Mouse (Mus musculus): Measurements from ENCODE around the gene Ccdc115. TPM values are rescaled to one million over a fixed set of nuclear protein-coding genes. Genes with fewer than 3 reads are reported as not detected.

The Ccdc115 gene
- polyA plus RNA-seq, 1 experiment from 2014 or later: 78.3 TPM

GRCm38 (mm10) chr1:34432776-34433481, 6.5 kb downstream of the Ccdc115 start:
- Histone ChIP-seq H3K4me3 (ENCODE audit: low read depth, low read length) (peak overlapping the region; percentile 29), H3K27ac (ENCODE audit: low read depth, low read length) (peak overlapping the region; percentile 52), H3K4me2 (peak overlapping the region; percentile 49), H3K4me1 (ENCODE audit: control insufficient read depth, insufficient read depth, low read length) (peaks cover 7% of the 10 kb centered on the region; the same call in 1 of the 2 replicates), H3K9ac (ENCODE audit: low read length) (peak overlapping the region; percentile 61), H3K36me3 (ENCODE audit: control insufficient read depth, insufficient read depth, low read length) (no peaks in the 10 kb centered on the region; the same call in 1 of the 2 replicates), H3K9me3 (ENCODE audit: control insufficient read depth, low read length) (peaks cover 25% of the 10 kb centered on the region; the same call in 1 of the 2 replicates), H3K27me3 (ENCODE audit: control insufficient read depth, insufficient read depth, low read length) (no peaks in the 10 kb centered on the region)
- ATAC-seq (ENCODE audit: low FRiP score): peak; percentile 36
- 4% methylated on average over 35 of the region's 35 CpGs for WGBS
- DNase-seq (ENCODE audit: low spot score, missing footprints): peak; percentile 97

DNA sequence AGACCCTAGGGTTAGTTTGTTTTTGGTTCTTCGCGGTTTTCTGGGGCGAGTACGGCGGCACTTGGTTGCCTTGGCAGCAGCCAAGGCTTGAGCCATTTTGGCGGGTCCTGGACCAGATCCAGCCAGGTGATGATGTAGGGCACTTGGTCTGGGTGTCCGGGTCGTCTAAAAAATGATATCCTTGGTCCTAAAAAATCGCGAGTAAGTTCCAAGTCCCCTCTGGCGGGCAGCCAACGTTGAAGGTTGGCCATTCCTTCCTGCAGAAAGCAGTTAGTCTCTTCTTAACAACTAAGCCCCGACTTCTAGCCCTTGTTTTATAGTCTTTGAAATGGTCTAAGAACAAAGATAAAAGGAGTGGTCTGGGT, 7.1 kb downstream of the Ccdc115 start:
- WGBS: 25% methylated on average over 13 of the region's 13 CpGs
- Histone ChIP-seq H3K9me3 (ENCODE audit: control insufficient read depth, low read length) (peaks cover 25% of the 10 kb centered on the region; the same call in 1 of the 2 replicates), H3K27me3 (ENCODE audit: control insufficient read depth, insufficient read depth, low read length) (no peaks in the 10 kb centered on the region), H3K27ac (ENCODE audit: low read depth, low read length) (no peak overlapping the region), H3K4me1 (ENCODE audit: control insufficient read depth, insufficient read depth, low read length) (peaks cover 7% of the 10 kb centered on the region; the same call in 1 of the 2 replicates), H3K36me3 (ENCODE audit: control insufficient read depth, insufficient read depth, low read length) (no peaks in the 10 kb centered on the region; the same call in 1 of the 2 replicates), H3K4me3 (ENCODE audit: low read depth, low read length) (peak overlapping the region; percentile 29), H3K9ac (ENCODE audit: low read length) (peak overlapping the region; percentile 61), H3K4me2 (peak overlapping the region; percentile 49)
- DNase-seq (ENCODE audit: low spot score, missing footprints): no peak
- ATAC-seq (ENCODE audit: low FRiP score): no peak; the same call in 1 of the 2 replicates

DNA sequence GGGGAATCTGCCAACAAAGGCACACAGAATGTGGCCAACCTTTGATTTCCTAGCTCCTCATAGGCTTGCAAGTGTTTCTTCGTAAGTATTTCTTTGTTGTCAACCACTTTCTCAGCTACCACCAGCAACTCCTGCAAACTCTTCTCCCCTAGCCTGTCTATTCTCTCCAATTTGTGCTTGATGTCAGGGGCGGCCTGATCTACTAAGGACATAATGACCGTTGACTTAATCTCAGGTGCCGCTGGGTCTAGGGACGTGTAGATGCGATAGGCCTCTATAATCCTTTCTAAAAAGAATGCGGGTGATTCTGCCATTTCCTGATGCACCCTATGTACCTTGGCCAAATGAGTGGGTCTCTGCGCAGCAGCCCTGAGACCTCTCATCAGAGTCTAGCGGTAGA, 8.0 kb downstream of the Ccdc115 start:
- H3K4me3 ChIP-seq (ENCODE audit: low read depth, low read length): no peak overlapping the region
- H3K9ac ChIP-seq (ENCODE audit: low read length): no peak overlapping the region
- H3K4me2 ChIP-seq: no peak overlapping the region
- DNase-seq (ENCODE audit: low spot score, missing footprints): peak; percentile 59
- H3K36me3 ChIP-seq (ENCODE audit: control insufficient read depth, insufficient read depth, low read length): no peaks in the 10 kb centered on the region; the same call in 1 of the 2 replicates
- ATAC-seq (ENCODE audit: low FRiP score): no peak
- H3K27ac ChIP-seq (ENCODE audit: low read depth, low read length): no peak overlapping the region
- H3K27me3 ChIP-seq (ENCODE audit: control insufficient read depth, insufficient read depth, low read length): no peaks in the 10 kb centered on the region
- H3K4me1 ChIP-seq (ENCODE audit: control insufficient read depth, insufficient read depth, low read length): peaks cover 7% of the 10 kb centered on the region; the same call in 1 of the 2 replicates
- 96% methylated on average over 9 of the region's 9 CpGs for WGBS
- peaks cover 25% of the 10 kb centered on the region; the same call in 1 of the 2 replicates for H3K9me3 ChIP-seq (ENCODE audit: control insufficient read depth, low read length)

DNA sequence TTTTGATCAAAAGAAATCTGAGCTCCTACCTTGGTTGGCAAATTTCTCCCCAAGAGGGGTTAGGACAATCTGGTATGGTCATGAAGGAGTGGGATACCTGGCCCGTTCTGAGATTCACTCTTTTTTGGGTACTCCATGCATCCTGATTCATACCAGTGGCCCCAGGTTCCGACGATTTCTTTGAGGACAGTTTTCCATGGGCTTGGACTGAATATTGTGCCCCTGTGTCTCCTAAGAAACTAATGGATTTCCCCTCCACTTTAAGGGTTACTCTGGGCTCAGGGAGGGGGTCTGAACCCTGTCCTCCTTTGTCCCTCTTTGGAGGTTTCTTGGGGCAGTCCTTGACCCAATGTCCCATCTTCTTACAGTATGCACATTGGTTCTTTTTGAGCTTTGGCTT, 8.5 kb downstream of the Ccdc115 start:
- peak; percentile 72 for DNase-seq (ENCODE audit: low spot score, missing footprints)
- no peaks in the 10 kb centered on the region; the same call in 1 of the 2 replicates for H3K36me3 ChIP-seq (ENCODE audit: control insufficient read depth, insufficient read depth, low read length)
- no peak for ATAC-seq (ENCODE audit: low FRiP score)
- no peak overlapping the region for H3K4me2 ChIP-seq
- 95% methylated on average over 3 of the region's 3 CpGs for WGBS
- peaks cover 25% of the 10 kb centered on the region; the same call in 1 of the 2 replicates for H3K9me3 ChIP-seq (ENCODE audit: control insufficient read depth, low read length)
- no peaks in the 10 kb centered on the region for H3K27me3 ChIP-seq (ENCODE audit: control insufficient read depth, insufficient read depth, low read length)
- H3K4me3 ChIP-seq (ENCODE audit: low read depth, low read length): no peak overlapping the region
- no peak overlapping the region for H3K9ac ChIP-seq (ENCODE audit: low read length)
- H3K4me1 ChIP-seq (ENCODE audit: control insufficient read depth, insufficient read depth, low read length): peaks cover 7% of the 10 kb centered on the region; the same call in 1 of the 2 replicates
- H3K27ac ChIP-seq (ENCODE audit: low read depth, low read length): no peak overlapping the region

- WGBS: 95% methylated on average over 4 of the region's 4 CpGs
- Histone ChIP-seq H3K27me3 (ENCODE audit: control insufficient read depth, insufficient read depth, low read length) (no peaks in the 10 kb centered on the region), H3K4me2 (no peak overlapping the region), H3K4me1 (ENCODE audit: control insufficient read depth, insufficient read depth, low read length) (peaks cover 7% of the 10 kb centered on the region; the same call in 1 of the 2 replicates), H3K27ac (ENCODE audit: low read depth, low read length) (no peak overlapping the region), H3K36me3 (ENCODE audit: control insufficient read depth, insufficient read depth, low read length) (no peaks in the 10 kb centered on the region; the same call in 1 of the 2 replicates), H3K9ac (ENCODE audit: low read length) (no peak overlapping the region), H3K9me3 (ENCODE audit: control insufficient read depth, low read length) (peaks cover 25% of the 10 kb centered on the region; the same call in 1 of the 2 replicates), H3K4me3 (ENCODE audit: low read depth, low read length) (no peak overlapping the region)
- DNase-seq (ENCODE audit: low spot score, missing footprints): peak; percentile 45
- no peak for ATAC-seq (ENCODE audit: low FRiP score)
Observed at GRCm38 (mm10) chr1:34429281-34429680, 10.2 kb downstream of the Ccdc115 start.

DNA sequence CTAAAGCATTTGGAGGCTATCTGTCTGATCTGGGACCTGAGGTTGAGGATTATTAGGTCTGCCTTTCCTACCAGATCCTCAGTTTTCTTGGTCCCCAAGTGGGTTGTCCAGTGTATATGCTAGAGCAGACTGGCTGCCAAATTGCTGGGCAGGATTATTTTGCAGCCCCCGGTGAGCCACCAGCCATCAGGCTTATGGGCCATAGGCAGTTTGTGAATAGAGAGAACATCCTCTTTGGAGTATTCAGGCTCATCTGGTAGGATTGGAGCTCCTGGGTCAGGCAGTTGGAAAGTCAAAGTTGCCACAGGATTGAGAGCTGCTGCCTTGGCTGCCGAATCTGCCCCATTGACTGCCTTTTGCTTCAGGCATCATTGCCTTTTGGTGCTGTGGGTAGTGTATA, 11.0 kb downstream of the Ccdc115 start:
- ATAC-seq (ENCODE audit: low FRiP score): no peak
- Histone ChIP-seq H3K27me3 (ENCODE audit: control insufficient read depth, insufficient read depth, low read length) (no peaks in the 10 kb centered on the region), H3K4me2 (no peak overlapping the region), H3K9ac (ENCODE audit: low read length) (no peak overlapping the region), H3K36me3 (ENCODE audit: control insufficient read depth, insufficient read depth, low read length) (no peaks in the 10 kb centered on the region; the same call in 1 of the 2 replicates), H3K9me3 (ENCODE audit: control insufficient read depth, low read length) (peaks cover 25% of the 10 kb centered on the region; the same call in 1 of the 2 replicates), H3K4me1 (ENCODE audit: control insufficient read depth, insufficient read depth, low read length) (0 out of 2 replicates have a peak, but pooled peaks cover 4% of the 10 kb centered on the region), H3K27ac (ENCODE audit: low read depth, low read length) (no peak overlapping the region), H3K4me3 (ENCODE audit: low read depth, low read length) (no peak overlapping the region)
- 91% methylated on average over 2 of the region's 2 CpGs for WGBS
- DNase-seq (ENCODE audit: low spot score, missing footprints): peak; percentile 76

DNA sequence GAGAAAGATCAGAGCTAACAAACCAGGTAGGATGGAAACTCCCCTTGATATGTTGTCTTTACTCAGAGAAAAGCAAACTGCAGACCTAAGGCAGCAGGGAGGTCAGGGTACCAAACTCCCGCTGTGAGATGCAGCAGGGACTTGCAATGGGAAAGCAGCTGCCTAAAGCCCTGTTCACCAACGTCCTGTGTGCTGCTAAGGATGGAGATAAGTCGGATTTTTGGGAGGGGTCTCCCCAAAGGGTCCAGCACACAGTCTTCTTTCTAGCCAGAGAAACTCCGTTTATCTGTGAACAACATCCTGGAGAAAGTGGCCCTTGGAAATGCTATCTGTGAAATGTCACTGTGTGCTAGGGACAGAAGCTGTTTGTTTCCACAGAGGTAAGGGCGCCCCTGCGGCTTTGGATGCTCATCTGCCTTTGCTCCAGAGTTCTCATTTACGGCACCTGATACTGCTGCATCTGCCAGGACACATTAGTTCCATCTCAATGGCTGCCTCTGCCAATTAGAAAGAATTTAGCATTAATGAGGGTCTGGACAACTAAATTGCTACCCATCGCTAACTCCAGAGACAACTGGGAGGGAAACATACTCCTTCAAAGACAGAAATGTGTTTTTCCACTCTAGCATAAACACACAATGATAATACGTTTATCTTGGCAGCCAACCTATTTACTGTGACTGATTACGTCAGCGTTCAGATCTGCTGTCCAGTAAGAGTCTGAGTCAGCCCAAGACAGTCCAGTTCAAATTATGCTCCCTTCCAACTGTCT, 40.1 kb downstream of the Ccdc115 start:
- H3K36me3 ChIP-seq (ENCODE audit: control insufficient read depth, insufficient read depth, low read length): no peaks in the 10 kb centered on the region
- 44% methylated on average over 11 of the region's 11 CpGs for WGBS
- no peak overlapping the region for H3K4me3 ChIP-seq (ENCODE audit: low read depth, low read length)
- H3K9me3 ChIP-seq (ENCODE audit: control insufficient read depth, low read length): no peaks in the 10 kb centered on the region
- DNase-seq (ENCODE audit: low spot score, missing footprints) (no peak), ATAC-seq (ENCODE audit: low FRiP score) (no peak)
- no peaks in the 10 kb centered on the region; the same call in 1 of the 2 replicates for H3K4me1 ChIP-seq (ENCODE audit: control insufficient read depth, insufficient read depth, low read length)
- H3K9ac ChIP-seq (ENCODE audit: low read length): no peak overlapping the region
- no peak overlapping the region for H3K27ac ChIP-seq (ENCODE audit: low read depth, low read length)
- no peaks in the 10 kb centered on the region for H3K27me3 ChIP-seq (ENCODE audit: control insufficient read depth, insufficient read depth, low read length)
- no peak overlapping the region for H3K4me2 ChIP-seq

- ATAC-seq (ENCODE audit: low FRiP score) (no peak), DNase-seq (ENCODE audit: low spot score, missing footprints) (no peak)
- no peak overlapping the region for H3K9ac ChIP-seq (ENCODE audit: low read length)
- no peaks in the 10 kb centered on the region for H3K9me3 ChIP-seq (ENCODE audit: control insufficient read depth, low read length)
- no peaks in the 10 kb centered on the region for H3K36me3 ChIP-seq (ENCODE audit: control insufficient read depth, insufficient read depth, low read length)
- H3K4me3 ChIP-seq (ENCODE audit: low read depth, low read length): no peak overlapping the region
- no peak overlapping the region for H3K27ac ChIP-seq (ENCODE audit: low read depth, low read length)
- no peaks in the 10 kb centered on the region; the same call in 1 of the 2 replicates for H3K4me1 ChIP-seq (ENCODE audit: control insufficient read depth, insufficient read depth, low read length)
- WGBS: 80% methylated on average over 4 of the region's 4 CpGs
- H3K27me3 ChIP-seq (ENCODE audit: control insufficient read depth, insufficient read depth, low read length): no peaks in the 10 kb centered on the region
- no peak overlapping the region for H3K4me2 ChIP-seq
Observed at GRCm38 (mm10) chr1:34396321-34396720, 43.2 kb downstream of the Ccdc115 start.
